8 mouse cellular contexts compared by ENCODE assay signal in genomic region chr6:145339956-145340656, GRCm38 (mm10).
DNase-seq lines count a peak whose midpoint lies in the region; ATAC-seq and TF ChIP-seq lines count a peak whose summit lies in the region.

No protein-coding gene starts in this region.

- H3K4me3 ChIP-seq in intestine, postnatal 0 days (ENCODE audit: low read depth, low read length), result peak overlapping the region; percentile 37
- H3K4me3 ChIP-seq in limb, embryonic 15.5 days, result peak overlapping the region; percentile 47
- H3K4me3 ChIP-seq in midbrain, embryonic 16.5 days (ENCODE audit: low read depth, low read length), result peak overlapping the region; percentile 49

- H3K9me3 ChIP-seq in intestine, postnatal 0 days (ENCODE audit: control insufficient read depth), result no peaks in the 10 kb centered on the region
- H3K9me3 ChIP-seq in limb, embryonic 15.5 days, result no peaks in the 10 kb centered on the region
- no peaks in the 10 kb centered on the region for H3K9me3 ChIP-seq in midbrain, embryonic 16.5 days (replicated peaks; ENCODE audit: control insufficient read depth, low read length, poor library complexity, severe bottlenecking)

- peak; percentile 26 for ATAC-seq in intestine, postnatal 0 days
- ATAC-seq in limb, embryonic 15.5 days (ENCODE audit: insufficient number of reproducible peaks, low FRiP score, low TSS enrichment, low read depth), result peak; percentile 22
- peak; percentile 54 for ATAC-seq in midbrain, embryonic 16.5 days

- under 1% methylated on average over 21 of the region's 21 CpGs for WGBS in intestine, postnatal 0 days
- under 1% methylated on average over 21 of the region's 21 CpGs for WGBS in limb, embryonic 15.5 days
- under 1% methylated on average over 21 of the region's 21 CpGs for WGBS in midbrain, embryonic 16.5 days

- TF ChIP-seq CTCF in intestine, postnatal 0 days (IDR thresholded peaks at IDR 0.05; ENCODE audit: low read depth), result no peak

- peak overlapping the region; percentile 74 for H3K4me2 ChIP-seq in intestine, postnatal 0 days (replicated peaks; ENCODE audit: low read depth)
- H3K4me2 ChIP-seq in limb, embryonic 15.5 days, result peak overlapping the region; percentile 84
- peak overlapping the region; percentile 95 for H3K4me2 ChIP-seq in midbrain, embryonic 16.5 days (ENCODE audit: low read length)

- peak overlapping the region; percentile 92 for H3K27ac ChIP-seq in intestine, postnatal 0 days (ENCODE audit: low read depth, low read length)
- H3K27ac ChIP-seq in limb, embryonic 15.5 days, result peak overlapping the region; percentile 88
- peak overlapping the region; percentile 81 for H3K27ac ChIP-seq in midbrain, embryonic 16.5 days (ENCODE audit: low read length)

- H3K4me1 ChIP-seq in intestine, postnatal 0 days (replicated peaks; ENCODE audit: control insufficient read depth, insufficient read depth, low read length), result peaks cover 11% of the 10 kb centered on the region; the same call in 1 of the 2 replicates
- H3K4me1 ChIP-seq in limb, embryonic 15.5 days, result peaks cover 3% of the 10 kb centered on the region; the same call in 1 of the 2 replicates
- peaks cover 3% of the 10 kb centered on the region for H3K4me1 ChIP-seq in midbrain, embryonic 16.5 days (ENCODE audit: control insufficient read depth, insufficient read depth, low read length)

- DNase-seq in ovary, postnatal 36 days (ENCODE audit: low spot score), result peak; percentile 53
- no peak for DNase-seq in ovary, postnatal 10 days (ENCODE audit: low spot score)
- peak; percentile 71 for DNase-seq in embryo, embryonic 11 days
- DNase-seq in heart, adult 11 months, result peak; percentile 99
- peak; percentile 77 to 80 for DNase-seq in spleen, postnatal 36 days (ENCODE audit: low spot score in 2 of 2)

- no peaks in the 10 kb centered on the region for H3K36me3 ChIP-seq in intestine, postnatal 0 days (ENCODE audit: control insufficient read depth, insufficient read depth)
- H3K36me3 ChIP-seq in limb, embryonic 15.5 days, result no peaks in the 10 kb centered on the region
- H3K36me3 ChIP-seq in midbrain, embryonic 16.5 days (ENCODE audit: control insufficient read depth, insufficient read depth, low read length), result no peaks in the 10 kb centered on the region

- H3K9ac ChIP-seq in intestine, postnatal 0 days (ENCODE audit: low read depth, low read length), result peak overlapping the region; percentile 58
- H3K9ac ChIP-seq in limb, embryonic 15.5 days, result peak overlapping the region; percentile 29
- H3K9ac ChIP-seq in midbrain, embryonic 16.5 days (ENCODE audit: low read depth, low read length), result peak overlapping the region; percentile 63

- H3K27me3 ChIP-seq in intestine, postnatal 0 days (replicated peaks; ENCODE audit: control insufficient read depth, insufficient read depth, low read length), result no peaks in the 10 kb centered on the region
- H3K27me3 ChIP-seq in limb, embryonic 15.5 days, result peaks cover 8% of the 10 kb centered on the region; the same call in 1 of the 2 replicates
- no peaks in the 10 kb centered on the region for H3K27me3 ChIP-seq in midbrain, embryonic 16.5 days (ENCODE audit: control insufficient read depth, insufficient read depth, low read depth, low read length)
